Mouse (Mus musculus) limb, embryonic 14.5 days (tissue): Measurements from ENCODE around the gene Gnaq. TPM values are rescaled to one million over a fixed set of nuclear protein-coding genes. Genes with fewer than 3 reads are reported as not detected.

Experiments
- ATAC-seq: fragments of 200-750 bp; cut with Nextera tagmentation; 2 replicates; pipeline ENCODE4 v1.8.0; 2017; ENCODE audit warnings: low read depth, moderate number of reproducible peaks, moderate TSS enrichment; ENCODE audit not compliant: low FRiP score
- DNase-seq: peaks from one replicate; pipeline ENCODE4 v3.0.0-alpha.2; 2015; ENCODE audit warnings: low spot score
- H3K27ac ChIP-seq: fragments of 300-500 bp; sonication (generic); replicated peaks from 2 replicates; pipeline ENCODE4 v1.5.1; 2014; ENCODE audit warnings: low read depth, mild to moderate bottlenecking, low read length, moderate library complexity, mixed read lengths
- H3K27me3 ChIP-seq: fragments of 300-500 bp; sonication (generic); 2 replicates; pipeline ENCODE4 v1.6.1; 2014; ENCODE audit warnings: low read length, mixed read lengths; ENCODE audit not compliant: control insufficient read depth, insufficient read depth
- H3K36me3 ChIP-seq: fragments of 300-500 bp; sonication (generic); 2 replicates; pipeline ENCODE4 v1.6.1; 2014; ENCODE audit warnings: mild to moderate bottlenecking, low read length, moderate library complexity, mixed read lengths; ENCODE audit not compliant: control insufficient read depth, insufficient read depth
- H3K4me1 ChIP-seq: fragments of 300-500 bp; sonication (generic); 2 replicates; pipeline ENCODE4 v1.6.1; 2014; ENCODE audit warnings: antibody characterized with exemption, low read length, mixed read lengths; ENCODE audit not compliant: control insufficient read depth, insufficient read depth
- H3K4me2 ChIP-seq: fragments of 300-500 bp; sonication (generic); replicated peaks from 2 replicates; pipeline ENCODE4 v1.6.1; 2014; ENCODE audit warnings: low read depth, mild to moderate bottlenecking, low read length, moderate library complexity; ENCODE audit not compliant: severe bottlenecking
- H3K4me3 ChIP-seq: fragments of 300-500 bp; sonication (generic); replicated peaks from 2 replicates; pipeline ENCODE4 v1.5.1; 2014; ENCODE audit warnings: low read length
- H3K9ac ChIP-seq: fragments of 300-500 bp; sonication (generic); 2 replicates; pipeline ENCODE4 v1.6.1; 2014; ENCODE audit warnings: mild to moderate bottlenecking, low read depth, low read length, moderate library complexity; ENCODE audit not compliant: severe bottlenecking
- H3K9me3 ChIP-seq: fragments of 300-500 bp; sonication (generic); 2 replicates; pipeline ENCODE4 v1.6.1; 2016; ENCODE audit warnings: low read length; ENCODE audit not compliant: control insufficient read depth
- POLR2A ChIP-seq: fragments of 200-500 bp; IDR thresholded peaks from 2 replicates; pipeline ENCODE4 v1.8.0; 2012; ENCODE audit warnings: inconsistent platforms, mild to moderate bottlenecking, moderate library complexity, borderline replicate concordance; ENCODE audit not compliant: insufficient read depth, insufficient read length; ENCODE audit errors: extremely low read depth
- WGBS: fragments of 180-500 bp; shearing (Covaris S2); extraction: QIAGEN DNeasy Blood & Tissue Kit; methylation state at CpG from one replicate; pipeline ENCODE4 v1.1.7; 2014; 5-methylcytosine and 5-hydroxymethylcytosine counted together
- polyA plus RNA-seq, 2 experiments: library from polyadenylated mRNA; depleted of rRNA in 1 of 2; stranded (reverse) in 1 of 2; unstranded in 1 of 2; fragments of >200 nt; fragmentation: Nextera tagmentation in 1 of 2; extraction: Ambion mirVana in 1 of 2; gene quantifications; 2 replicates each; pipeline versions ENCODE4 v1.2.1 to v1.2.3; 2012 to 2014

Gene Gnaq
- polyA plus RNA-seq, 2 experiments: 16.6 to 23.4 TPM

GRCm38 (mm10) chr19:16329648-16330047 lies 197.0 kb downstream of the Gnaq start:
- Histone ChIP-seq H3K4me2 (no peak overlapping the region), H3K9ac (no peak overlapping the region), H3K27me3 (no peaks in the 10 kb centered on the region), H3K4me1 (peaks cover 18% of the 10 kb centered on the region), H3K36me3 (no peaks in the 10 kb centered on the region; the same call in 1 of the 2 replicates), H3K4me3 (no peak overlapping the region), H3K9me3 (no peaks in the 10 kb centered on the region), H3K27ac (no peak overlapping the region)
- ATAC-seq (no peak), DNase-seq (no peak)
- 91% methylated on average over 6 of the region's 6 CpGs for WGBS
- no peak for TF ChIP-seq POLR2A

- ATAC-seq (no peak), DNase-seq (no peak)
- no peaks in the 10 kb centered on the region for H3K27me3 ChIP-seq
- H3K36me3 ChIP-seq: peaks cover 3% of the 10 kb centered on the region; the same call in 1 of the 2 replicates
- no peak overlapping the region for H3K9ac ChIP-seq
- H3K27ac ChIP-seq: no peak overlapping the region
- TF ChIP-seq POLR2A: no peak
- H3K4me1 ChIP-seq: peaks cover 18% of the 10 kb centered on the region
- H3K4me2 ChIP-seq: no peak overlapping the region
- no peaks in the 10 kb centered on the region for H3K9me3 ChIP-seq
- 61% methylated on average over 7 of the region's 7 CpGs for WGBS
- H3K4me3 ChIP-seq: no peak overlapping the region
These were observed 197.5 kb downstream of the Gnaq start for GRCm38 (mm10) chr19:16330161-16330560.

GRCm38 (mm10) chr19:16331047-16331446 lies 198.4 kb downstream of the Gnaq start:
- TF ChIP-seq POLR2A: no peak
- Histone ChIP-seq H3K9ac (no peak overlapping the region), H3K27ac (no peak overlapping the region), H3K27me3 (no peaks in the 10 kb centered on the region), H3K4me3 (no peak overlapping the region), H3K4me1 (peaks cover 18% of the 10 kb centered on the region), H3K36me3 (peaks cover 6% of the 10 kb centered on the region; the same call in 1 of the 2 replicates), H3K4me2 (no peak overlapping the region), H3K9me3 (no peaks in the 10 kb centered on the region)
- DNase-seq (no peak), ATAC-seq (no peak)
- 89% methylated on average over 6 of the region's 6 CpGs for WGBS

GRCm38 (mm10) chr19:16337866-16338530 lies 205.4 kb downstream of the Gnaq start:
- WGBS: 89% methylated on average over 9 of the region's 9 CpGs
- Histone ChIP-seq H3K4me1 (no peaks in the 10 kb centered on the region), H3K36me3 (peaks cover 6% of the 10 kb centered on the region; the same call in 1 of the 2 replicates), H3K27ac (no peak overlapping the region), H3K4me3 (no peak overlapping the region), H3K4me2 (no peak overlapping the region), H3K9ac (no peak overlapping the region), H3K9me3 (no peaks in the 10 kb centered on the region), H3K27me3 (no peaks in the 10 kb centered on the region)
- ATAC-seq: no peak
- DNase-seq: no peak
- no peak for TF ChIP-seq POLR2A

GRCm38 (mm10) chr19:16339954-16340586 lies 207.4 kb downstream of the Gnaq start:
- no peak for TF ChIP-seq POLR2A
- WGBS: 86% methylated on average over 4 of the region's 4 CpGs
- no peak overlapping the region for H3K4me3 ChIP-seq
- no peak overlapping the region for H3K4me2 ChIP-seq
- H3K9me3 ChIP-seq: no peaks in the 10 kb centered on the region
- no peak overlapping the region for H3K27ac ChIP-seq
- ATAC-seq (no peak), DNase-seq (no peak)
- H3K4me1 ChIP-seq: no peaks in the 10 kb centered on the region
- H3K36me3 ChIP-seq: 0 out of 2 replicates have a peak, but pooled peaks cover 4% of the 10 kb centered on the region
- H3K27me3 ChIP-seq: no peaks in the 10 kb centered on the region
- H3K9ac ChIP-seq: no peak overlapping the region
